Mouse (Mus musculus): ENCODE data around the gene Gps1. TPM values are rescaled to one million over a fixed set of nuclear protein-coding genes. Genes with fewer than 3 reads are reported as not detected.
A peak's percentile ranks its signal among the peaks of the same experiment; 100 is the strongest.
"Not testable (repeated sequence)": the region's sequence is repeated elsewhere in the genome, so short reads cannot be mapped to it uniquely, and the experiment has no call there.

The Gps1 gene
- total RNA-seq, 2 experiments from 2014 or later: 150 to 153 TPM

- TF ChIP-seq CTCF (conservative IDR thresholded peaks at IDR 0.05): no peak
- no peak for DNase-seq (ENCODE audit: low spot score in 2 of 2)
- Histone ChIP-seq H3K27ac (no peak overlapping the region), H3K4me3 (no peak overlapping the region)
Observed at GRCm38 (mm10) chr11:120829757-120830532, 45.9 kb downstream of the Gps1 start.

DNA sequence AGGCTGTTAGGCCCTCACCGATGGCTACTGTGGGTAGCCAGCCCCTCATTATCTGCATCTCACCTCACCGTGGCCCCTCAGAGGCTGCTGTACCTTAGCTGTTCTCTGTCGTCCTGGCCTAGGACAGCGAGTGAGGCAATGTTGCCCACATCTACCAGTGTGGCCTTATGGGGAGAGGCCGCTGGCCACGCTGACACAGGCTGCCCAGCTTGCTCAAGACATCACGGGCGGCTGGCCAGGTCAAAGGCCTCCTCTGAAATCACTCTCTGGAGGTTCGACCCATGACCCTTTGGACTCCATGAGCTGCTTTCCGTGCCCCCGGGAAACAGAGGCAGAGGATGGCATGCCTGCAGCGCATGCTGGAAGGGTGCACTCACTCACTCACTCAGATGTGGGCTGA, 46.6 kb downstream of the Gps1 start:
- Histone ChIP-seq H3K4me3 (no peak overlapping the region), H3K27ac (no peak overlapping the region)
- no peak for TF ChIP-seq CTCF (conservative IDR thresholded peaks at IDR 0.05)
- no peak for DNase-seq (ENCODE audit: low spot score in 2 of 2)

- Histone ChIP-seq H3K27ac (no peak overlapping the region), H3K4me3 (no peak overlapping the region)
- DNase-seq (ENCODE audit: low spot score in 2 of 2): no peak
- no peak for TF ChIP-seq CTCF (conservative IDR thresholded peaks at IDR 0.05)
Observed at GRCm38 (mm10) chr11:120831659-120832440, 47.8 kb downstream of the Gps1 start.

GRCm38 (mm10) chr11:120832962-120833361, 48.9 kb downstream of the Gps1 start:
- H3K27ac ChIP-seq: not testable (repeated sequence)

DNA sequence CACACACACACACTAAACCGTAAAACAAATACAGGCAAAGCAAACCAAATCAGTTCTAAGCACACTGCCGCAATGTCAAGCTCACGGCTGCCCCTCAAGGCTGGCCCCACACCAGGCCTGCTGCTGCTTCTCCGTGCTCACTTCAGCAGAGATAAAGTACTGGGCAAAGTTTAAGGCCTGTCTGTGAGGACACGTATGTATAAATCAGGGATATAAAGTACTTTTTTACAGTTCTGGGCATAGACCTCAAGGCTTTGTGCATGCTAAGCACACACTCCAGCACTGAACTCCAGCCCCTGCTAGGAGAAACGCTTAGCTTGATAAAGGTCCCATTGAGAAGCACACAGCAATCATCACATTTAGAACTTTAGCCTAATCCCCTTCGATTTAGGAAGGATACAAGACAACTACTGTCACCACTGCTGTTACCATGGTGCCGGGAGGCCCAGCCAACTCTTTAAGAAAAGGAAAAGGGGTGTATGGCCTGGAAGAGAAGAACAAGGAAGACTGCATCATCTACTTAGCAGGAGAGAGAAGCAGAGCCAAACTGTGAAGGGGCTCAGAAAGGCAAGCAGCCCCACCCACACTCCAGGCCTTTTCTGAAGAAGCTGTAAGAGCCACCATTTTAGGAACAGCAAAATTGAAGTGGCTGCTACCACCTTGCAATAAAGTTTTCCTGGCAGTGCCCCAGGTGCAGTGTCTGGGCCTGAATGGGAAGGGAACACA, 49.6 kb downstream of the Gps1 start:
- Histone ChIP-seq H3K27ac (peak overlapping the region; percentile 18; the same call in 1 of the 2 replicates), H3K4me3 (no peak overlapping the region)
- no peak for TF ChIP-seq CTCF (conservative IDR thresholded peaks at IDR 0.05)
- DNase-seq (ENCODE audit: low spot score in 2 of 2): no peak

More at GRCm38 (mm10) chr11:120832962-120833361, 48.9 kb downstream of the Gps1 start:
- not testable (repeated sequence) for H3K4me3 ChIP-seq; DNase-seq (ENCODE audit: low spot score in 2 of 2)

Other genes starting within 250 kb of the Gps1 start
- gene Mcrip1, start 234.5 kb upstream of the Gps1 start, total RNA-seq (2021): 10 to 100 TPM; 65.2 to 67.6 TPM
- gene Ppp1r27, start 233.1 kb upstream of the Gps1 start, total RNA-seq (2021): not detected
- gene P4hb, start 211.0 kb upstream of the Gps1 start, total RNA-seq (2021): 100 to 1,000 TPM; 106 to 118 TPM
- gene Arhgdia, start 202.6 kb upstream of the Gps1 start, total RNA-seq (2021): 100 to 1,000 TPM; 270 to 277 TPM
- gene Alyref, start 185.9 kb upstream of the Gps1 start, total RNA-seq (2021): 10 to 100 TPM; 58.0 to 66.8 TPM
- gene Anapc11, start 185.9 kb upstream of the Gps1 start, total RNA-seq (2021): 10 to 100 TPM; 87.1 to 89.6 TPM
- 1 to 10 TPM; 1.3 to 1.7 TPM for gene Npb, start 175.8 kb upstream of the Gps1 start, total RNA-seq (2021)
- gene Pcyt2, start 166.3 kb upstream of the Gps1 start, total RNA-seq (2021): 100 to 1,000 TPM; 128 to 142 TPM
- 10 to 100 TPM; 42.9 to 46.4 TPM for gene Sirt7, start 159.0 kb upstream of the Gps1 start, total RNA-seq (2021)
- 10 to 100 TPM; 71.6 to 80.3 TPM for gene Mafg, start 150.7 kb upstream of the Gps1 start, total RNA-seq (2021)
- gene Pycr1, start 140.5 kb upstream of the Gps1 start, total RNA-seq (2021): 1 to 10 TPM; 1.3 to 1.8 TPM
- 1 to 10 TPM; 3.9 to 8.7 TPM for gene Myadml2, start 136.1 kb upstream of the Gps1 start, total RNA-seq (2021)
- 1 to 10 TPM; 4.7 to 5.4 TPM for gene Notum, start 123.1 kb upstream of the Gps1 start, total RNA-seq (2021)
- gene Aspscr1, start 111.3 kb upstream of the Gps1 start, total RNA-seq (2021): 10 to 100 TPM; 50.7 to 53.2 TPM
- gene Cenpx, start 70.5 kb upstream of the Gps1 start, total RNA-seq (2021): 10 to 100 TPM; 13.1 to 16.9 TPM
- 10 to 100 TPM; 60.0 to 70.4 TPM for gene Lrrc45, start 70.3 kb upstream of the Gps1 start, total RNA-seq (2021)
- 10 to 100 TPM; 36.4 to 38.2 TPM for gene Rac3, start 62.8 kb upstream of the Gps1 start, total RNA-seq (2021)
- gene Dcxr, start 57.0 kb upstream of the Gps1 start, total RNA-seq (2021): 10 to 100 TPM in 1 of 2 experiments, 1 to 10 TPM in 1; 9.9 to 11.3 TPM
- gene Cbr2, start 52.2 kb upstream of the Gps1 start, total RNA-seq (2021): 1 to 10 TPM; 1.3 to 4.9 TPM
- gene Hmga1b, start 21.5 kb upstream of the Gps1 start, total RNA-seq (2021): 10 to 100 TPM; 20.8 to 24.1 TPM
- gene Rfng, start 65 bp upstream of the Gps1 start, total RNA-seq (2021): 10 to 100 TPM; 67.7 to 69.7 TPM
- gene Dus1l, start 12.1 kb downstream of the Gps1 start, total RNA-seq (2021): 10 to 100 TPM; 45.6 to 46.2 TPM
- gene Fasn, start 40.3 kb downstream of the Gps1 start, total RNA-seq (2021): 100 to 1,000 TPM; 184 to 185 TPM
- 1 to 10 TPM; 8.4 to 8.7 TPM for gene Ccdc57, start 148.6 kb downstream of the Gps1 start, total RNA-seq (2021)
- 1 to 10 TPM; 1.6 to 1.9 TPM for gene Slc16a3, start 164.2 kb downstream of the Gps1 start, total RNA-seq (2021)
- gene Csnk1d, start 207.1 kb downstream of the Gps1 start, total RNA-seq (2021): 100 to 1,000 TPM; 133 to 136 TPM

Measured in layer of hippocampus, adult 2 months (tissue).